Mouse (Mus musculus) hindbrain, embryonic 10.5 days (tissue): ENCODE results near the gene Zfp101. TPM values are rescaled to one million over a fixed set of nuclear protein-coding genes. Genes with fewer than 3 reads are reported as not detected.

Source experiments
- polyA plus RNA-seq: library from polyadenylated mRNA; unstranded; fragments of >200 nt; fragmentation: Nextera tagmentation; extraction: Ambion mirVana; gene quantifications from 2 replicates; pipeline ENCODE4 v1.2.1, GENCODE M21; 2016

Zfp101 gene
- polyA plus RNA-seq, 1 experiment from 2014 or later = 15.2 TPM

Other genes with a start within 250 kb of the Zfp101 start
- gene Olfr55, start 226.2 kb downstream of the Zfp101 start, polyA plus RNA-seq = not detected in 2 replicates
- not detected in 2 replicates for gene Olfr239, start 203.3 kb downstream of the Zfp101 start, polyA plus RNA-seq
- not detected in 2 replicates for gene Olfr1564, start 173.0 kb downstream of the Zfp101 start, polyA plus RNA-seq
- 12.7 and 16.4 TPM in 2 replicates for gene Zfp955a, start 139.5 kb downstream of the Zfp101 start, polyA plus RNA-seq
- 0.02 and 0.05 TPM in 2 replicates for gene Olfr63, start 130.0 kb downstream of the Zfp101 start, polyA plus RNA-seq
- gene Zfp955b, start 105.1 kb downstream of the Zfp101 start, polyA plus RNA-seq = 8.9 and 9.6 TPM in 2 replicates
- 9.5 and 10.9 TPM in 2 replicates for gene Zfp81, start 35.8 kb downstream of the Zfp101 start, polyA plus RNA-seq
- gene Actl9, start 38.3 kb upstream of the Zfp101 start, polyA plus RNA-seq = not detected in 2 replicates
- gene Adamts10, start 129.6 kb upstream of the Zfp101 start, polyA plus RNA-seq = 40.5 and 42.4 TPM in 2 replicates
- gene Myo1f, start 161.1 kb upstream of the Zfp101 start, polyA plus RNA-seq = 2.8 and 3.7 TPM in 2 replicates
- gene Zfp414, start 234.4 kb upstream of the Zfp101 start, polyA plus RNA-seq = 55.3 and 64.5 TPM in 2 replicates
- 0.31 and 0.75 TPM in 2 replicates for gene Pram1, start 243.4 kb upstream of the Zfp101 start, polyA plus RNA-seq